Mouse (Mus musculus) adrenal gland, adult 18-20 months (tissue): ENCODE results near the gene Cyp4f18. TPM values are rescaled to one million over a fixed set of nuclear protein-coding genes. Genes with fewer than 3 reads are reported as not detected.
"Not testable (repeated sequence)": the region's sequence is repeated elsewhere in the genome, so short reads cannot be mapped to it uniquely, and the experiment has no call there.

ENCODE experiments used
- DNase-seq, 2 experiments: peaks; one replicate each; pipeline ENCODE4 v3.0.0; 2021 to 2022; ENCODE audit warnings: low spot score in 2 of 2
- long read RNA-seq, 2 experiments: library from polyadenylated mRNA; stranded (forward); transcript quantifications; one replicate each; pipeline ENCODE4 v2.0.0; 2021
- total RNA-seq, 2 experiments: library from RNA; stranded (reverse); gene quantifications; 1 replicate in 1 of 2; 2 replicates in 1 of 2; pipeline ENCODE4 v1.2.3; 2021

Gene Cyp4f18
- 10 to 100 TPM in 1 of 2 experiments, 1 to 10 TPM in 1; 9.5 to 15.5 TPM for total RNA-seq
- long read RNA-seq, experiment 1, transcript Cyp4f18-201 (13 exons, 1,702 nt): major isoform, 5 of 13 reads
- long read RNA-seq, experiment 1, partial matches to known transcripts: 3 of 13 reads
- long read RNA-seq, experiment 1, other reads (novel, unspliced or antisense): 5 of 13 reads
- long read RNA-seq, experiment 2, transcript Cyp4f18-201 (13 exons, 1,702 nt): major isoform, 32 of 38 reads
- long read RNA-seq, experiment 2, partial matches to known transcripts: 4 of 38 reads
- long read RNA-seq, experiment 2, other reads (novel, unspliced or antisense): 2 of 38 reads

DNA sequence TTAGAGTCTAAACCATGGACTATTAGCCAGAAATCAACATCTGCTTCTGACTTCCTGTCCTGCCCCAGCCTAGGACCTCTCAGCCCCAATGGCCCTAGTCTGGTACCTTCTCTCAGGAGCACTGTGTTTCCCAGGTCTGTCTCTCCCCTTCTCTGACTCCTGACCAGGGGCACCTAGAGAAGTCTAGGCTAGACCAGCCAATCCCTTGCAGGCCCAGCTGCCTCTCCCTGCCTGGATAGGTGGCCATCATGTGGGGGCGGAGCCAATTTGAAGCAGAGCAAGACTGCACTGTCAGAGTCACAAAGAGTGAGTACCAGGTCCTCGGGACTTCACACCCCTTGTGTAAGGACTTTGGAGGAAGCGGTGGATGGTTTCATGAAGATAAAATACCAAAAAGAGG is at the start of gene Cyp4f18:
Cyp4f18 (minus strand) TSS at position 154 of the 400 bp plus-strand sequence.
- no peak for DNase-seq

DNA sequence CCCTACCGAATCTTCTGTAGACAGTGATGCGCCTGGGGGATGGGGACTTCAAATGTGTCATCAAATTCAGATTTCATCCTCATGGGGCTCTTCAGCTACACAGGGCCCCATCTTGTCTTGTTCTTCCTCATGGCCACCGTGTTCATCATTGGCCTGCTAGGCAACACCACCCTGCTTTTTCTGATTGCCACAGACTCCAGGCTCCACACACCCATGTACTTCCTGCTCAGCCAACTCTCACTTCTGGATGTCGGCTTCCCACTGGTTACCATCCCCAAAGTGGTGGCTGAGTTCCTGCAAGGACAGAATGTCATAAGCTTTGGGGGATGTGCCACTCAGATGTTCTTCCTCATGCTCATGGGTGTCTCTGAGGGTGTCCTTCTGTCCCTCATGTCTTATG is 48.2 kb upstream of the Cyp4f18 start:
- not testable (repeated sequence) for DNase-seq

DNA sequence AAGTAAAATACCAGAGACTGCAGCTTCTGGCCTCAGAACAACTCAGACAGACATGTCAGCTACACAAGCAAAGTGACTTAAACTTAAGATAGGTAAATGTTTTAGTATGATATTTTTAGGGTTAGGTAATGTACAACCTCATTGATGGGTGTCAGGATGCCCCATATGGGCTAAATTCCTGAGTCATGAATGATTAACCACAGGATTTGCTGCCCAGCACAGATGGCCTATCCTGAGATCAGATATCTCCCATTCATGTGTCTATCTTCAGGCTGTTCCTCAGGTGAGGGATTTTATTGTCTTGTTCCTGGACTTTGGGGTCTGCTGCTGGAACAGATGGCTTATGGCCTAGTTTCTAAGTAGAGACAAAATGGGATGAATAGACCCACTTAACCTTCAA is 45.2 kb upstream of the Cyp4f18 start:
- DNase-seq: not testable (repeated sequence)

DNA sequence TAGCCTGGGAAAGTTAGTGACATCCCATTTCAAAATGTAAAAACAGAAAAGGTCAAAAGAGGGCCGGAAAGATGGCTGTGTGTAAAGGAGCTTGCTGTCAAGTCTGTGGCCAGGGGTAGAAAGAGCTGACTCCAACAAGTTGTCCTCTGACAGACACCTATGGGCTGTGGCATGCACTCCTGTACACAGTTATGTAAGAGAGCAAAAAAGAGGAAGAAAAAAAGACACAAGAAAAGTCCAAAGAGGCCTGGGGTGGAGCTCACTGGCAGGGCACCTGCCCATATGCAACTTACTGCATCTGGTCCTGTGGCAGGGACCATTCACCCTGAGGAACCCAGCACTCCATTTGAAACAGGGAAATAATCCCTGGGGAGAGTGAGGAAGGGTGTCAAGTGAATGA is 33.1 kb upstream of the Cyp4f18 start:
- DNase-seq: no peak

DNA sequence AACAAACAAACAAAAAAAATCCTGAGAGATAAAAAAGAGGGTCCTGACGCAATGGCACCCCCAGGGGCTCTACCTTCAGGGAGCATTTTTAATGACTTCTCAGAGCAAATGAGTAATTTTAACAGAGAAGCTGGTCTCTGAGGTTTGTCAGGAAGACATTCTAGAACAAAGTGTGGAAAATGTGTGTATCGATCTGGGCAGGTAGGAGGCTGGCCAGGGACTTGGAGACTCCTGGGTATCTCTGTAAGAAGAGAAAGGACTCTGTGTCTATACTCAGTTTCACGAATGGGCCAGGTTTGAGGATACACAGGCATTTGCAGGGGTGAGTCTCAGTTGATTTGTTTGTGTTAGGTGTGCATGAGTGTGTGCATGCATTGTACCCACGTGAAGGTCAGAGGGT is 31.5 kb upstream of the Cyp4f18 start, which contains the start of gene Olfr372:
Olfr372 (plus strand) TSS at position 301 of the 400 bp plus-strand sequence.
- not testable (repeated sequence) for DNase-seq

DNA sequence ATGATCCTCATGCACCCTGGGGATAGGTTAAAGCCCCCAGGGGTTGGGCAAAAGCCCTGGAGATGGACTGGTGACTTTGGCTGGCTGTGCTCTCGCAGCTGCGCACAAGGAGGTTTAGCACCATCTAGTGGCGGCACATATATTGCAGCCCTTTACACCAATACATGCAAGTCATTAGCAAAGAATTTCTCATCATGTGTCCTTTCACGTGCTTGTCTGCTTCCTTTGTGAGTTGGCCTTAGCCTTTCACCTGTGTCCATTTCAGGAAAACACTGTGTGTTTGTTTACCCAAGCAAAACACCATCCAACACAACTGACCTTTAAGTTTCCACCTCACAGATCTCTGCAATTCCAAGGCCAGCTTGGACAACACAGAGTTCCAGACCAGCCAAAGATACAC is 23.5 kb upstream of the Cyp4f18 start:
- peak; percentile 44 to 58 for DNase-seq

DNA sequence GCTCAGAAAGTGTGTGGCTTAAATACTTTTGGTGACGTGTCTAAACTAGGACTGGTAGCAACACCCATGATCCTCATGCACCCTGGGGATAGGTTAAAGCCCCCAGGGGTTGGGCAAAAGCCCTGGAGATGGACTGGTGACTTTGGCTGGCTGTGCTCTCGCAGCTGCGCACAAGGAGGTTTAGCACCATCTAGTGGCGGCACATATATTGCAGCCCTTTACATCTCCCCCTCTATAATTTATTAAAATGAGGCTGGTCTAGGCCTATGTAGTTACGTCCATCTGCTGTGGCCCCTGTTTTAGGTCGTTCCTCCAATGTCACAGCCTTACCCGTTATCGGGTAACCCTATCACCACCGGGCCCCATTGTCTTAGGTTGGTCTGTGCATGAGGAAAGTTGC is 15.5 kb upstream of the Cyp4f18 start:
- peak; percentile 31 to 52 for DNase-seq

DNA sequence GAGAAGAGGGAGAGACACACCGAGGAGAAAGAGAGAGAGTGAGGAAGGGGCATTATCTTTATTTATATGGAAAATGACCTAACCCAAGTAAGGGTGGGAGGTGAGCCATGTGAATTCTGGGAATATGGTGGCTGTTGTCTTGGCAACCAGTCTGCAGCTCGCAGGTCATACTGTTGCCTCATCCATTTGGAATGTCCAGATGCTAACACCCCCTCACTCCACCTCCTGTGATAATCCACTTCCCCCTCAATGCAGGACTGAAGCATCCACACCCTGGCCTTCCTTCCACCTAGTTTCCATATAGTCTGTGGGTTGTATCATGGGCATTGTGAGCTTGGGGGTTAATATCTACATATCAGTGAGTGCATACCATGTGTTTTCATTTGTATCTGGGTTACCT is 10.4 kb upstream of the Cyp4f18 start:
- DNase-seq: no peak

DNA sequence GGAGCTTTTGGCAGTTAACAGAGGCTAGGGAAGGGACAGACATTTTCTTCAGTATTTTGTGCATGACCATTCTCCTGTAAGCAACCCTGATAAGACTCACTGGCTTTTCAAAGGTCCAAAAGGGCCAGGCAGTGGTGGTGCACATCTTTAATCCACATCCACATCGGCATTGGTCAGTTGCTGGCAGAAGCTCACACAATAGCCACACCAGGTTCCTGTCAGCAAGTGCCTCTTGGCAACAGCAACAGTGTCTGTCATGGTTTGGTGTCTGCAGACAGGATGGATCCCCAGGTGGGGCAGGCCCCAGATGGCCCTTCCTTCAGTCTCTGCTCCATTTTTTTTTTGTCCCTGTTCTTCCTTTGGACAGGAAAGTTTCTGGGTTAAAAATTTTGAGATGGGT is 9.6 kb upstream of the Cyp4f18 start:
- DNase-seq: not testable (repeated sequence)

DNA sequence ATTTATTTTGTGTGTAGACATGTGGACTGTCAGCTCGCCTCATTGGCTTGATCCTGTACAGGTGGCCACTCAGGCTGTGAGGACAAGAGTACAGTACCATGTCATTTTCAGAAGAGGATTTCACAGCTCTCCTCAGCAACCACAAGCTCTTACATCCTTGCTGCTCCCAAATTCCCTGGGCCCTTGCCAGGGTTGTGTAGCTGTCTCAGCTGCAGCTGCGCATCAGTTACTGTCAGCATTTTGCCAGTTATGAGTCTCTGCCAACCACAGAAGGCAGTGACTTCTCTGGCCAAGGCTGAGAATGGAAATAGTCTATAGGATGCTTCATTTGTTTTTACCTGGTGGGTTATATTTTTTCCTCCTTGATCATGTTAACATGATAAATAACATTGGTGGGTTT is 8.7 kb upstream of the Cyp4f18 start:
- no peak for DNase-seq

DNA sequence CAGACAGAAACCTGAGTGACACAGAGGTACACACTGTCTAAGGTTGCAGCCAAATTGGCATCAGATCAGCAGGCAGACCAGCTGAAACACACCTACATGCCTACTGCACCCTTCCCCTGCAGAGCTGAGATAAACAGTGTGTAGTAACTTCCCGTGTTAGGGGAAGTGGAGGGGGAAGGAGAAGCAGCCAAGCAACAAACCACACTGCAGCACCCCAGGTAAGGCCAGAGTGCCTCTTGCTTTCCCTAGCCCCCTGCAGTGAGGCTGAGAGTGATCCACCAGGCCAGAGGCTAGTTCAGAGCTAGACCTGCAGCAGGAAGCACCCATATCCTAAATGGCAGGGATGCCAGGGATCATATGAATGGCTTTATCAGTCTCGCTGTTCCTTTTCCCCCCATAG is 7.9 kb upstream of the Cyp4f18 start:
- not testable (repeated sequence) for DNase-seq

DNA sequence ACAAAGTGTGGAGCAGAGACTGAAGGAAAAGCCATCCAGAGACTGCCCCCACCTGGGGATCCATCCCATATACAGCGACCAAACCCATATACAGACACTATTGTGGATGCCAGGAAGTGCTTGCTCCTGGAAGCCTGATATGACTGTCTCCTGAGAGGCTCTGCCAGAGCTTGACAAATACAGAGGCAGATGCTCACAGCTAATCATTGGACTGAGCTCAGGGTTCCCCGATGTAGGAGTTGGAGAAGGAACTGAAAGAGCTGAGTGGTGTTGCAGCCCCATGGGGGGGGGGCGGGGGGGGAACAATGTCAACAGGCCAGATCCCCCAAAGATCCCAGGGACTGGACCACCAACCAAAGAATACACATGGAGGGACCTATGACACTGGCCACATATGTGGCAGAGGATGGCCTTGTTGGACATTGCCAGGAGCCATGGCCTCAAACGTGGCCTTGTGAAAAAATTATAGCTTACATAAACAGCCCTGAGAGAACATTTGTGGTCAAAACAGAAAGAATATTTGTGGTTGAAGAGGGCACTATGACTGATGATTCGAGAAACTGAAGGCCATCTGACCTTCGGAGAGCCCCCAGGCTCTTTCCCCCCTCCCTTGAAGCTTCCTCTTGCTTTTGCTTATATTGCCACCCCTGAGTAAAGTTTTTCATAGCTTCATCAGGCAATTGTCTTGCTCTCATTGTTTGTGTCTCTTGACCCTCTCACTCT is 4.2 kb upstream of the Cyp4f18 start:
- DNase-seq: not testable (repeated sequence)

DNA sequence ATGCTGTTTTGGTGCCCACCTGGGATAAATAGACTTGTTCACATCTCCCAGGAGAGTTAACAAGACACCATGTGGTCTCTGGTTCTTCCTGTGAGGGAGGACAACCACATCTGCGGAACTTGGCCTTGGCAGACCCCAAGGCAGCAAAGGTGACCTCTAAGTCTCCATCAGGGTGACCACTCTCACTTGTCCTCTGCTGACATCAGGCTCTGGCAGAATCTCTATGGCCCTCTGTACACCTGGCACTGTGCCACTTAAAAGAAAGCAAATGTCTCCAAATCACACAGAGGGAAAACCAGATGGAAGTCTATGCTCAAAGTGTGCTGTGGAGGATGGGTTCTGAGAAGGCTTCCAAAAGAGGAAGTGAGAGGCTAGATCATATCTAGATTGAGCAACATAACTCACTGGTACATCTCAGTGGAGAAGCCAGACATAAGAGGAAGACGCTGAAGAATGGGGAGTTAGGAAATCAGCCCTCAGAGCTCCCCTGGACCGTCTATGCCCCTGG is 1.2 kb downstream of the Cyp4f18 start:
- DNase-seq: no peak

DNA sequence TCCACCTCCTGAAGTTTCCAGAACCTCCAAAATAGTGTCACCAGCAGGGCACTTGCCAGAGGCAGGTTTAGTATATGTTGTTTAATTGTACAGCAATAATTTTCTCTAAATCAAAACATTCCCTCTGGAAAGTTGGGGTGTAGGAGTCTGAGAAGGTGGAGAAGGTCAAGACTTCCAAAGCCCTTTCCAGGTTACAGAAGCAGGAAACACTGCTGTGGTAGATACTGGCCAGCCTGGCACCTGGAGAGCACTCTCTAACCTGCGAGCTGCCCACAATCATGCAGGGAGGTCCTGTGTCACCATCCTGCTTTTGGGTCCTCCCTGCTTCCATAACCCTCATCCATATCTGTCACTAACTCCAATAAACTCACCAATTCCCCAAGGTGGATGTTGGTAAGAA is 2.7 kb downstream of the Cyp4f18 start:
- DNase-seq: no peak

DNA sequence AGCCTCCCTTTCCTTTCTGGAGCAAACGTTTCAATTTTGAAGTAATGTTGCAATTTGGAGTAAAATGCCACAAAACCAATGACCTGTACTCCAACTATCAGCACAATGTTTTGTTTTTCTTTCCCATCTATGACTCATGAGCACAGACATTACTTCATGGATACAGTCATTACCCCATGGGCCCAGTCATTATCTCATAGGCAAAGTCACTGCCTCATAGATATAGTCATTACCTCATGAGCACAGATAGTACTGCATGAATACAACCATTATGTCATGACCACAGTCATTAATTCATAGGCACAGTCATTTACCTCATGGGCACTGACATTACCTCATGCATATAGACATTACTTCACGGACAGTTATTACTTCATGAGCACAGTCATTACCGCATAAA is 3.5 kb downstream of the Cyp4f18 start:
- no peak for DNase-seq

DNA sequence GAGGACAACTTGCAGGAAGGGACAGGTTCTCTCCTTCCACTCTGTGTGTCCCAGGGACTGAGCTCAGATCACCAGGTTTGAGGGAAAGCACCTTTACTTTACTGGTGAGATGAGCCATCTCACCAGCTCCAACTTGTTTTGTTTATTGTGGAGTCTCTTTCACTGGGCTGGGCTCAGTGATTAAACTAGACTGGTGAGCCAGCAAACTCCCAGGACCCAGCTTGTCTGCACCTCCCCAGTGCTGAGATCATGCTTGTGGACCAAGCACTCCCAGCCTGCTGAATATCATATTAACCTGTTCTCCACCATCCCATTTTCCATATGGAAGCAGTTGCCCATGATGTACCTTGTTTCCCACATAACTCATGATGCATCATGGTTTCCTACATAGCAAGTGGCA is 6.5 kb downstream of the Cyp4f18 start:
- DNase-seq: no peak

DNA sequence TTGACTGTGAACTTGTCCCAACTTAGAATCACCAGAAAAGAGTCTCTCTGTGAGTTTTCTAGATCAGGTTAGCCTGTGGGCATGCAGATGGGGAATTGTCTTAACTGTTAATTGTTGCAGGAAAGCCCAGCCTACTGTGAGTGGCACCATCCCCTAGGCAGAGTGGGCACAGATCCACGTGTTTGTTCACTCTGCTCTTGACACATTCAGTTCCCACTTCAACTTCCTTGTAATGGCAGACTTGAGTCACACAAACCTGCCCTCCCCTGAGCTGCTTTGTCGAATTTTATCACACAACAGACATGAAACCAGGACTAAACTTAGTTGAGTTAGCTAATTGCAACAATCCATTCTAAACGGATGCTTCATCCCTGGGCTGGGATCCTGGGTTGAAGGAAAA is 9.2 kb downstream of the Cyp4f18 start:
- DNase-seq: no peak

DNA sequence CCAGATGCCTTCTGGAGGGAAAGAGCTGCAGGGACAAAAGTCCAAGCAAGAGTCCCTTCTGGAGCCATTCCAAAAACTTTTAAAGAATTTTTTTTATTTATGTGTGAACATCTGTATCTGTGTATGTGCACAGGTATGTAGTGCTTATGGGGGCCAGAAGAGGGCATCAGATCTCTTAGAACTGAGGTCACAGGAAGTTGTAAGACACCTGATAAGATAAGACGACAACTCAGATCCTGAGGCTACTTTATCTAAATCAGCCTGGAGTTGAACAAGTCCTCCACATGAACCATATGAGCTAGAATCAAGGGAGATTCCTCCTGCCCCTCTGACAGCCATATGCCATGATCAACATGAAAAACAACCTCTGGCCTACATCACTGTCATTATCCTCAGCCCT is 10.0 kb downstream of the Cyp4f18 start:
- DNase-seq: no peak

DNA sequence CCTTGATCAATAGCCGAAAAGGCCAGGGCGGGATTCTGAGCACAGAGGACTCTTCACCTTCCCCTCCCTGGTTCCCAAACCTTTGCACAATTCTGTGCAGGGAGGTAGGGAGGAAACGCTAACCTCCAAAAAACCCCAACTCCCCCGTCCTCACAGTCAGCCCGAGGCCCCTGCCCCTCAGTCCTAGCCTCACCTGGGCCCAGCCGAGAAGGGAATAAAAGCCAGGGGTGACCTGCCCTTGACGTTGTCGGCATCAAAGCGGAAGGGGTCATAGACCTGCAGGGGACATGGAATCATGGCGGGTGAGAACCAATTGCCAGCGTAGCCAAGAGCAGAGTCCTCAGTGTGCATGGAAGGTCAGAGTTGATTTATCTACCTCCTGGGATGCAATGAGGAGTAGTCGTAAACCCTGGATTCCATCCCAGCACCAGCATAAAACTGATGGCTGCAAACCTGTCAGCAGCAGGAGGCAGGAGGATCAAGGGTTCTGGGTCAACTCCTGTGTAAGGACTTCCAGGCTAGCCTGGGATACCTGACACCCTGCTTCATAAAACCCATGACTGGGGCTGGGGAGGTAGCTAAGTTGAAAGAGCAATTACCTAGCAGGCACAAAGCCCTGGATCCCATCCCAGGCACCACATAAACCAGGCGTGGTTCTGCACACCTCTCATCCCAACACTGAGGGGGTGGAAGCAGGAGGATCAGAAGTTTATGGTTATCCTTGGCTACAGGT is 20.4 kb downstream of the Cyp4f18 start:
- no peak for DNase-seq

DNA sequence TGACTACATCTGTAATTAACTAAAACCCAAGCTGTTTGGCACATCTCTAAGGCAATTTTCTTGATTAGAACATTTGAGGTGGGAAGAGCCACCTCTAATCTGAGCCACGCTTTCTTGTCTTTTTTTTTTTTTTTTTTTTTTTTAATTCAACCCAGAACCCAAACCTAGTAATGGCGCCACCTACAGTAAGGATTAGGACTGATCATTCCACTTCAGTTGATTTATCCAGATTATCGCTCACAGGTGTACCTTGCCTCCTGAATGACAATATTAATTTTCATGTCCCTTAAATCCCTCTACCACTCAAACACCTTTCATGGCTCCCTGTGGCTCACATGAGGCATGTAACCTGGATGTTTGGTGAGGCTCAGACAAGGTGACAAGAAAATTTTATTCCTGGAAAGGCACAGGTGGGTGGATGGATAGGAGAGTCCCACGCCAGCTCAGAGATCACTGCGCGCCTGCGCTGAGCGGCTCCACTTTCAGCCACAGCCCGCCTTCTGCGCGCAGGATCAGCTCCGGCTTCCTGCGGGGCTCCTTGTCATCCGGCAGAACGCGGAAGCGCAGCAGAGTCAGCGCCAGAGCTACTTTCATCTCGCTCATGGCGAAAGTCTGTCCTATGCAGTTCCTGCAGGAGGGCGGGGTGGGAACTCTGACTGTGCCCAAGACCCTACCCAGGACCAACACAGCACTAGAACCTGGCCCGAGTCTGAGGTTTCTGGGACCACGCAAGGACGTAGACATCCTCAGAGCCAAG is 21.1 kb downstream of the Cyp4f18 start:
- DNase-seq: peak; percentile 36 to 42

DNA sequence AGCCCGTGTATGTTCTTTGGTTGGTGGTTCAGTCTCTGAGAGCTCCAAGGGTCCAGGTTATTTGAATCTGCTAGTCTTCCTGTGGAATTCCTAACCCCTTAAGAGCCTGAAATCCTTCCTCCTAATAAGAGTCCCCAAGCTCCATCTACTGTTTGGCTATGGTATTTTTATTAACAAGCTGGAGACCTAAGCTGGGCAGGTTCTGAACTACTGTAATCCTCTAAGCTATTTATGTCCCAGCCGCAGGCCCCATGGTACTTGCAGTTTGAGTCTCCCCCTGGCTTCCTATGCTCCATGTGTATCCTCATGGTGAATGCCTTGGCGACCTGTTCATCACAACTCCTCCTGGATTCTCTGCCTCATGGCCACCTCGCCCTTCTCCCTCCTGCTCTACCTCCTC is 24.8 kb downstream of the Cyp4f18 start:
- no peak for DNase-seq
